Mouse (Mus musculus) embryo, embryonic 11.5 days (tissue): ENCODE measurements around the gene Hmgcs2.
A peak's percentile ranks its signal among the peaks of the same experiment; 100 is the strongest.

Experiments used
- DNase-seq: peaks from one replicate; pipeline ENCODE4 v3.0.0-alpha.2; 2012; ENCODE audit warnings: low read depth, low spot score

Gene Hmgcs2

DNA sequence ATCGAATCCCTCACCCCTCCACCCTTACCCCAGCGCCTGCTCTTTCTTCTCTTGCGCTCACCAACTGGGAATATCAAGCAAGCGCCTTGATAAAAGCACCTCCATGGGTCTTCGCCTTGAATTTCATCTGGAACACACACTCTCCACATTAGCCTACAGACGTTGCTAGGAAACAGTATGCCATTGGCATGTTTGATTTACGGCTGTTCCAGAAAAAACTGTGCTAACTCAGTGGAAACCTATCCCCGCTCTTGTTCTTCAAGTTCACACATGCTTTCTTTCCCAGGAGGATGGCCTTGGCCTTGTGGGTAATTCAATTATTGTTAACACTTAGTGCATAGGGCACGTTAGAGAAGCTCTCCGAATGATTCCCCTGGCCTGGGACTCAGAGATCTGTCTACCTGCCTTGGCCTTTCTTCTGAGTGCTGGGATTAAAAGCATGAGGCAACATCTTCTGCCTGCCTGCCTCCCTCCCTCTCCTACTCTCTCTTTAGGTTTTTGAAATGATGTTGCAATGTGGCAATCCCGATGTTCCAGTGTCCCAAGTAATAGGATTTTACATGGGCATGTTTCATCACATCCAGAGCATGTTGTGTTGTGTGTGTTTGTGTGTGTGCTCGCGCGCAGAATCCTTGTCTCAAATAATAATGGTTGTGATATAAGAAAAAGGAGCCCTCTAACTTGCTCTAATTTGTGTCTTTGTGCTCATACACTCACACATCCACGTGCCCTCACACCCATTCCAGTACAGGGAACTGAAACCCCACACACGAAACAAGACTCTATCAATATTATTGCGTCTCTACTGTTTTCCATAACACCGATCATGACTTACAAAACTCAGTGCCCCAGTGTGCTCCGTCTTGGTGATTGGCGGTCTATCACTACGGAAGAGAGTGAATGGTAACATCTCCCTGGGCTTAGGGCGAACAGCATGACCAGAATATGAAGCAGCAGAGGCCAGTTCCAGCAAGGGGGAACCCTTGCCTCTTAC is 56.7 kb downstream of the Hmgcs2 start:
- no peak for DNase-seq

DNA sequence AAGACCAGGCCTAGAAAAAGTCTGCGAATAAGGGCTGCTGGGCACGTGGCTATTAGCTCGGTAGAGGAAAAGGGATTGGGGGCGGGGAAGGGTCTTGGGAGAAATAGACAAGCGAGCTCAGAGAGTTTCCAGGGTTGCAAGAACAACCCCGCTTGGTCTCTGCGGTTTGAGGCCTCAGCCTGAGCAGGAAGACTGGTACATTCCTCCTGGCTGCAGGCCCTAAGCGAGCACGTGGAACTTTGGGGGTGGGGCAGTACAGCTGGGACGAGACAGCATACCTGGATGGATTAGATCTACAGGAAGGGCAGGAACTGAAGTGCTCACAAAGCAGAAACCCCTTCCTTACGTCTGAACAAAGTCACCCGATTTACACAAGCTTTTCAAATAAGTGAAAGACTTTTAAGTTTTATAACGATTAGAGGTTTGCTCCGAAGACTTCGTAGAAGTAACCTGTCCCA is 58.4 kb downstream of the Hmgcs2 start:
- no peak for DNase-seq

- DNase-seq, result no peak
These were observed 59.0 kb downstream of the Hmgcs2 start for GRCm38 (mm10) chr3:98339097-98339705.

- peak; percentile 71 for DNase-seq
These were observed 59.5 kb downstream of the Hmgcs2 start, which contains the start of gene Phgdh for GRCm38 (mm10) chr3:98339706-98340109. Gene Phgdh, minus strand, starts transcription at chr3:98339990.

- DNase-seq, result no peak
These were observed 60.8 kb downstream of the Hmgcs2 start for GRCm38 (mm10) chr3:98340818-98341594.

DNA sequence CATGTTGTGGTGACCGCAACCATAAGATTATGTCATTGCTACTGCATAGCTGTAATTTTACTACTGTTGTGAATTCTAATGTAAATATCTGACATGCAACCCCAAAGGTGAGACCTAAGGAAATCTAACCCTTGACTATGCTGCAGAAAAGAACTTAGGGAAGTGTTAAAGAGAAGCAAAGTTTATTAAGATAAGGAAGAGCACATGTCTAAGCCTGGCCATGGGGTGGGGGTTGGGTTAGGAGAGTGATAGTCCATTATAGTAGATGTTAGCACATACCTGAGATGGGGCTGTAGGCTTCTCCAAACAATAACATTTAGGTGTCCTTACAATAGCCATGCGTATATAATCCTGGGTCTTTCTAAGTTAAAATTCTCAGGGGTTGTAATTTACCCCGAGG is 63.0 kb downstream of the Hmgcs2 start:
- DNase-seq, result no peak

- DNase-seq, result no peak
These were observed 67.9 kb downstream of the Hmgcs2 start for GRCm38 (mm10) chr3:98348106-98348505.

GRCm38 (mm10) chr3:98348705-98349104 is 68.5 kb downstream of the Hmgcs2 start:
- DNase-seq, result no peak

DNA sequence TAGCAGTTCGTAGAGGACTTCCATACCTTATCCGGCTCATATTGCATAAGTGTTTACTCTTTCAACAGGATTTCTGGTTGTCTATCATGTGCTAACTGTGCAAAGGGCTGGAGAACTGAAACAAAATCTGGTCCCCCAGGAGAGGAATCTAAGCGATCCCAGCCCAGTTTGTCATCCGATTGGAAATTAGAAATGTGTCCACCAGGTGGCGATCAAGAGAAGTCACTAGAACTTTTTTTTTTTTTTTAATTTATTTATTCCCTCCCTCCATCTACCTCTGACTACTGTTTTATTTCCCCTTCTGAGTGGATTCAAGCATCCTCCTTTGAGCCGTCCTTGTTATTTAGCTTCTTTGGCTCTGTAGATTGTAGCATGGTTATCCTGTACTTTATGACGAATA is 73.7 kb downstream of the Hmgcs2 start:
- peak; percentile 57 for DNase-seq

DNA sequence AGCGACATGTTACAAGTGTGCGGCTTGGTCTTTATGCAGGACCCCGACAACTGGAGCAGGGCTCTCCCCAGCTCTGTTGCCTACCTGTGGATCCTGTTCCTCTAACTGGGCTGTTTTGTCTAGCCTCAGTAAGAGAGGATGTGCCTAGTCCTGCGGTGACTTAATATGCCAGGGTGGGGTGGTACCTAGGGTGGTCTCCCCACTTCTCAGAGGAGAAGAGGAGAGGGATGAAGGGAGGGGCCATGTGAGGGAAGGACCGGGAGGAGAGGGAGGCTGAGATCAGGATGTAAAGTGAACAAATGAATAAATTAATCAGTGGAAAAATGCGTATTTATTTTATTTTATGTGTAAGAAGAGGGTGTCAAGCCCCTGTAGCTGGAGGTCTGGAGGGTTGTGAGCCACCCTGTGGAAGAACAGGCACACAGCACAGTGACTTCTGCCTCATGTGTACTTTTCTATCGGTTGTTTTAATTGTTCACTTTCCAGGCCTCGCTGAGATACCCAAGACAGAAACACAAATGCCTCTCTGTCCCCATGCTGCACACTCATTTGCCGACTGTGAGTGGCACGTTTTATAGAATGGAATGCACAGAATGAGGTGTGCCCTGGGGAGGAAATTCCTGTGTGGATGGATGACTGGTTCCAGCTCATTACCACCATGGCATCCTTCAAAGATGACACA is 75.2 kb downstream of the Hmgcs2 start:
- DNase-seq, result no peak

- DNase-seq, result no peak
These were observed 75.8 kb downstream of the Hmgcs2 start for GRCm38 (mm10) chr3:98356026-98356365.

DNA sequence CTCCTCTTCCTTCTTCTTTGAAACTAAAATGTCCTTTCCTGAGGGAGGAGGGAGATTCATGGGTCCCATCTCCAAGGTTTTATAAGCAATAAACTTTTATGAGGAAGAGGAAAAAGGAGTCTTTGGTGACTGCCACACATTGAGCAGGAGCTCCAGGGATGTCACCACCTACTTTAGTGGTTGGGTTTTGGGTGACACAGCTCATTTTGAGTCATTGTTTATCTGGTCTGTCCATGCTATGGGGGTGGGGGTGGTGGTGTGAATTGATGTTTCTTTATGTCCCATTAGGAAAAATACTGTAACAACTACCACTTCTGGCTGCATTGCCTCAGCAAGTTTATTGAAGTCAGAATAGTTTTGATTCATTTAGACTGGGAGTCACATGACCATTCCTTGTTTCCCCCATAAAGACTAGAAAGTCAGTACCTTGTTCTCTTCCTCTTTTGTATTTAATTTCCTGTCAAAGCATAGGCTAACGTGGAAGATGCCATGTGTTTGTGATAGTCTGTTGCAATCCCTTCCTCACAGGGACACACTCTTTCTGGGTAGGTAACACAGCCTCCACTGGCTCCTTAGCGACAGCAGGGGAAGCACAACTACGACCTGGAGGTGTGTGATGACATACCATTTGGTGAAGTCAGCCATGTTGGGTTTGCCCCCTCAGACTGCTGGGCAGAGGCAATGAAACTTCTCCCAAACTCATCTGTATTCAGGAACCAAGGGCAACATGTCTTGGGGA is 76.6 kb downstream of the Hmgcs2 start:
- no peak for DNase-seq
